In genomic region chr2:125511898-125512297, GRCm38 (mm10) we compare ENCODE assay signal across 27 mouse cellular contexts. TPM values are rescaled to one million over a fixed set of nuclear protein-coding genes. Genes with fewer than 3 reads are reported as not detected.
"Had no signal": no experiment of that assay in that cellular context is flagged by ENCODE, and none has a peak within 500 bp of the region (broad histone marks: within the 10 kb centered on the region; RNA-seq: fewer than 3 reads in every experiment).

No protein-coding gene starts in this region.

- H3K9me3 ChIP-seq: hindbrain, embryonic 13.5 days; hindbrain, embryonic 15.5 days; kidney, embryonic 15.5 days; limb, embryonic 12.5 days; liver, embryonic 13.5 days; liver, embryonic 15.5 days had no signal

- H3K4me2 ChIP-seq: hindbrain, embryonic 13.5 days; hindbrain, embryonic 15.5 days; kidney, embryonic 15.5 days; limb, embryonic 12.5 days; liver, embryonic 11.5 days; liver, embryonic 13.5 days; liver, embryonic 15.5 days had no signal

- H3K27ac ChIP-seq: gastrocnemius, adult 2 months; heart, adult 2 months; hindbrain, embryonic 13.5 days; hindbrain, embryonic 15.5 days; hindbrain, postnatal 0 days; kidney, embryonic 15.5 days; kidney, postnatal 0 days; layer of hippocampus, adult 2 months; limb, embryonic 12.5 days; liver, embryonic 13.5 days; liver, embryonic 15.5 days had no signal

- H3K36me3 ChIP-seq: hindbrain, embryonic 13.5 days; hindbrain, embryonic 15.5 days; kidney, embryonic 15.5 days; limb, embryonic 12.5 days; liver, embryonic 13.5 days; liver, embryonic 15.5 days had no signal

- ATAC-seq: forebrain, embryonic 16.5 days; hindbrain, postnatal 0 days; intestine, embryonic 16.5 days; liver, postnatal 0 days had no signal

- H3K4me3 ChIP-seq: gastrocnemius, adult 2 months; heart, adult 2 months; hindbrain, embryonic 13.5 days; hindbrain, embryonic 15.5 days; kidney, embryonic 15.5 days; layer of hippocampus, adult 2 months; limb, embryonic 12.5 days; liver, embryonic 13.5 days; liver, embryonic 15.5 days had no signal

- DNase-seq: gastrocnemius, adult 2 months; gastrocnemius, postnatal 10 days; gastrocnemius, postnatal 25 days; kidney, adult 11 months; kidney, adult 2 months; kidney, adult 9 months; kidney, postnatal 25 days; kidney, postnatal 4 days; left cerebral cortex, postnatal 4 days; liver; liver, embryonic 13.5 days; liver, postnatal 0 days had no signal

- H3K9ac ChIP-seq: hindbrain, embryonic 13.5 days; hindbrain, embryonic 15.5 days; kidney, embryonic 15.5 days; limb, embryonic 12.5 days; liver, embryonic 13.5 days; liver, embryonic 15.5 days; liver, postnatal 0 days had no signal

- H3K27me3 ChIP-seq: hindbrain, embryonic 15.5 days had no signal

RNA-seq across cellular contexts. Expression of gene Gm9913, which starts 7.0 kb away (rescaled TPM):
- total RNA-seq: granulocyte monocyte progenitor cell, adult 5-6 weeks; hematopoietic stem cell, adult 5-6 weeks; hindbrain, postnatal 0 days; left cerebral cortex, postnatal 25 days had no signal
- polyA plus RNA-seq: liver, embryonic 13.5 days; liver, postnatal 0 days had no signal
